In genomic region chr16:23985467-23985861, GRCm38 (mm10) we compare ENCODE assay signal across 9 mouse cellular contexts. TPM values are rescaled to one million over a fixed set of nuclear protein-coding genes. Genes with fewer than 3 reads are reported as not detected.
DNase-seq lines count a peak whose midpoint lies in the region; ATAC-seq and TF ChIP-seq lines count a peak whose summit lies in the region.
"Had no signal": no experiment of that assay in that cellular context is flagged by ENCODE, and none has a peak within 500 bp of the region (broad histone marks: within the 10 kb centered on the region; RNA-seq: fewer than 3 reads in every experiment).

No protein-coding gene starts in this region.

- peaks cover 12% of the 10 kb centered on the region; the same call in 1 of the 2 replicates for H3K4me1 ChIP-seq in cerebellum, adult 2 months (ENCODE audit: control insufficient read depth, insufficient read depth, low read length)
- H3K4me1 ChIP-seq in heart, embryonic 13.5 days: peaks cover 64% of the 10 kb centered on the region
- H3K4me1 ChIP-seq in limb, embryonic 12.5 days (replicated peaks): peaks cover 60% of the 10 kb centered on the region
- peaks cover 10% of the 10 kb centered on the region; the same call in 1 of the 2 replicates for H3K4me1 ChIP-seq in midbrain, postnatal 0 days (ENCODE audit: insufficient read depth, low read length)

- WGBS in cerebellum, adult 2 months: 6% methylated on average over 6 of the region's 6 CpGs
- WGBS in heart, embryonic 13.5 days: 7% methylated on average over 6 of the region's 6 CpGs
- WGBS in limb, embryonic 12.5 days: under 1% methylated on average over 6 of the region's 6 CpGs
- WGBS in midbrain, postnatal 0 days: 2% methylated on average over 6 of the region's 6 CpGs

- TF ChIP-seq CTCF in cerebellum, adult 2 months (IDR thresholded peaks at IDR 0.05; ENCODE audit: borderline replicate concordance, insufficient read depth, low read depth, low read length): peak; percentile 59; the same call in 1 of the 2 replicates
- TF ChIP-seq CTCF in midbrain, postnatal 0 days (IDR thresholded peaks at IDR 0.05): peak; percentile 78

- TF ChIP-seq POLR2A in cerebellum, adult 2 months (IDR thresholded peaks at IDR 0.05; ENCODE audit: borderline replicate concordance, insufficient read depth, low read length): no peak

- H3K27ac ChIP-seq in cerebellum, adult 2 months (ENCODE audit: insufficient read depth, low read length): no peak overlapping the region
- no peak overlapping the region for H3K27ac ChIP-seq in heart, embryonic 13.5 days (replicated peaks)
- H3K27ac ChIP-seq in limb, embryonic 12.5 days: no peak overlapping the region
- H3K27ac ChIP-seq in midbrain, postnatal 0 days (ENCODE audit: low read depth, low read length): no peak overlapping the region

- peak; percentile 44 to 65 for DNase-seq in adrenal gland, adult 18-20 months (ENCODE audit: low spot score in 2 of 2)
- no peak for DNase-seq in adrenal gland, adult 8-10 months
- peak; percentile 86 for DNase-seq in 3T3-L1 (ENCODE audit: low read depth, low spot score)
- DNase-seq in cerebellum, adult 2 months: peak; percentile 53 to 59
- DNase-seq in midbrain, postnatal 0 days (ENCODE audit: low spot score): peak; percentile 63
- no peak for DNase-seq in ovary, postnatal 36 days (ENCODE audit: low spot score)

- H3K27me3 ChIP-seq in cerebellum, adult 2 months (ENCODE audit: control insufficient read depth, insufficient read depth, low read length): no peaks in the 10 kb centered on the region
- H3K27me3 ChIP-seq in heart, embryonic 13.5 days (replicated peaks): peaks cover 5% of the 10 kb centered on the region
- H3K27me3 ChIP-seq in limb, embryonic 12.5 days: peaks cover 56% of the 10 kb centered on the region
- peaks cover 5% of the 10 kb centered on the region; the same call in 1 of the 2 replicates for H3K27me3 ChIP-seq in midbrain, postnatal 0 days (ENCODE audit: insufficient read depth, low read length)

- no peaks in the 10 kb centered on the region for H3K9me3 ChIP-seq in heart, embryonic 13.5 days
- H3K9me3 ChIP-seq in limb, embryonic 12.5 days: no peaks in the 10 kb centered on the region
- no peaks in the 10 kb centered on the region for H3K9me3 ChIP-seq in midbrain, postnatal 0 days (ENCODE audit: low read length)

- H3K4me3 ChIP-seq in cerebellum, adult 2 months (replicated peaks; ENCODE audit: insufficient read depth, low read depth, low read length): no peak overlapping the region
- H3K4me3 ChIP-seq in heart, embryonic 13.5 days: peak overlapping the region; percentile 85
- no peak overlapping the region for H3K4me3 ChIP-seq in limb, embryonic 12.5 days (replicated peaks)
- no peak overlapping the region for H3K4me3 ChIP-seq in midbrain, postnatal 0 days (ENCODE audit: low read depth, low read length)

- H3K4me2 ChIP-seq in heart, embryonic 13.5 days: peak overlapping the region; percentile 99
- H3K4me2 ChIP-seq in limb, embryonic 12.5 days: peak overlapping the region; percentile 93
- peak overlapping the region; percentile 93 for H3K4me2 ChIP-seq in midbrain, postnatal 0 days (ENCODE audit: low read depth, low read length, poor library complexity, severe bottlenecking)

- ATAC-seq in heart, embryonic 13.5 days (ENCODE audit: extremely low read depth, insufficient number of reproducible peaks, low FRiP score, low TSS enrichment): no peak
- no peak for ATAC-seq in limb, embryonic 12.5 days (ENCODE audit: insufficient number of reproducible peaks, insufficient read depth, low FRiP score, low TSS enrichment, low read depth)
- ATAC-seq in midbrain, postnatal 0 days (ENCODE audit: low FRiP score): no peak

- 0 out of 2 replicates have a peak overlapping the region, but pooled peaks have one; percentile 97 for H3K9ac ChIP-seq in heart, embryonic 13.5 days
- no peak overlapping the region for H3K9ac ChIP-seq in limb, embryonic 12.5 days (replicated peaks)
- no peak overlapping the region for H3K9ac ChIP-seq in midbrain, postnatal 0 days (replicated peaks; ENCODE audit: low read length, poor library complexity, severe bottlenecking)

- H3K36me3 ChIP-seq in heart, embryonic 13.5 days: no peaks in the 10 kb centered on the region
- H3K36me3 ChIP-seq in limb, embryonic 12.5 days: no peaks in the 10 kb centered on the region
- no peaks in the 10 kb centered on the region for H3K36me3 ChIP-seq in midbrain, postnatal 0 days (ENCODE audit: insufficient read depth, low read length)

RNA-seq across cellular contexts. Expression of gene Gm37419, which starts 2.8 kb away (rescaled TPM):
- total RNA-seq in adrenal gland, adult 18-20 months (2021): not detected
- total RNA-seq in adrenal gland, adult 8-10 months (2022): not detected
- polyA plus RNA-seq in cerebellum, adult 2 months (2012; rRNA removed): not detected in 2 replicates
- not detected in 2 replicates for polyA plus RNA-seq in heart, embryonic 13.5 days (2015; fragmentation: Nextera tagmentation; extraction: Ambion mirVana)
- polyA plus RNA-seq in limb, embryonic 12.5 days (2016; fragmentation: Nextera tagmentation; extraction: Ambion mirVana): not detected in 2 replicates
- total RNA-seq in midbrain, postnatal 0 days (2014; rRNA removed): not detected in 2 replicates
- not detected in 2 replicates for polyA plus RNA-seq in midbrain, postnatal 0 days (2015; fragmentation: Nextera tagmentation; extraction: Ambion mirVana)
- total RNA-seq: hematopoietic stem cell, adult 5-6 weeks had no signal

RNA-seq across cellular contexts. Expression of gene Bcl6, which starts 3.2 kb away (rescaled TPM):
- 10 to 100 TPM; 43.5 to 54.8 TPM for total RNA-seq in adrenal gland, adult 18-20 months (2021)
- total RNA-seq in adrenal gland, adult 8-10 months (2022): 10 to 100 TPM; 11.5 to 65.2 (median 59.2) TPM
- 30.8 and 41.3 TPM in 2 replicates for polyA plus RNA-seq in cerebellum, adult 2 months (2012; rRNA removed)
- 0.24 and 0.29 TPM in 2 replicates for polyA plus RNA-seq in heart, embryonic 13.5 days (2015; fragmentation: Nextera tagmentation; extraction: Ambion mirVana)
- polyA plus RNA-seq in limb, embryonic 12.5 days (2016; fragmentation: Nextera tagmentation; extraction: Ambion mirVana): 0.41 and 0.48 TPM in 2 replicates
- total RNA-seq in midbrain, postnatal 0 days (2014; rRNA removed): 2.5 and 3.2 TPM in 2 replicates
- 0.22 and 0.31 TPM in 2 replicates for polyA plus RNA-seq in midbrain, postnatal 0 days (2015; fragmentation: Nextera tagmentation; extraction: Ambion mirVana)

RNA-seq across cellular contexts. Expression of gene Rtp2, which starts 53.3 kb away (rescaled TPM):
- total RNA-seq in adrenal gland, adult 18-20 months (2021): not detected
- total RNA-seq in adrenal gland, adult 8-10 months (2022): not detected
- polyA plus RNA-seq in cerebellum, adult 2 months (2012; rRNA removed): not detected in 2 replicates
- not detected in 2 replicates for polyA plus RNA-seq in heart, embryonic 13.5 days (2015; fragmentation: Nextera tagmentation; extraction: Ambion mirVana)
- polyA plus RNA-seq in limb, embryonic 12.5 days (2016; fragmentation: Nextera tagmentation; extraction: Ambion mirVana): not detected in 2 replicates
- total RNA-seq in midbrain, postnatal 0 days (2014; rRNA removed): 0.47 and 1.4 TPM in 2 replicates
- 0.22 and 0.56 TPM in 2 replicates for polyA plus RNA-seq in midbrain, postnatal 0 days (2015; fragmentation: Nextera tagmentation; extraction: Ambion mirVana)
- total RNA-seq: hematopoietic stem cell, adult 5-6 weeks had no signal

Comparison
In these comparisons a context has a peak if more than half of its experiments do, and no peak if none do; other contexts are left out.
1. DNase-seq: peak in adrenal gland, adult 18-20 months (2 of 2), 3T3-L1 (single experiment), cerebellum, adult 2 months (2 of 2) and midbrain, postnatal 0 days (single experiment); none in adrenal gland, adult 8-10 months (single experiment) and ovary, postnatal 36 days (single experiment).
2. RNA of gene Bcl6, which starts 3.2 kb away (polyA plus RNA-seq): 30.8 to 41.3 TPM in cerebellum, adult 2 months; 0.41 to 0.48 TPM in limb, embryonic 12.5 days, 0.24 to 0.29 TPM in heart, embryonic 13.5 days and 0.22 to 0.31 TPM in midbrain, postnatal 0 days; every median in the first group is over 10 times any median in the second.
3. Peak in every context shown above with its lines, with median percentiles within 50 percentile points of each other: H3K4me2 ChIP-seq.